Mouse (Mus musculus): ENCODE results near the gene Polg2.
"Not testable (repeated sequence)": the region's sequence is repeated elsewhere in the genome, so short reads cannot be mapped to it uniquely, and the experiment has no call there.

The Polg2 gene

DNA sequence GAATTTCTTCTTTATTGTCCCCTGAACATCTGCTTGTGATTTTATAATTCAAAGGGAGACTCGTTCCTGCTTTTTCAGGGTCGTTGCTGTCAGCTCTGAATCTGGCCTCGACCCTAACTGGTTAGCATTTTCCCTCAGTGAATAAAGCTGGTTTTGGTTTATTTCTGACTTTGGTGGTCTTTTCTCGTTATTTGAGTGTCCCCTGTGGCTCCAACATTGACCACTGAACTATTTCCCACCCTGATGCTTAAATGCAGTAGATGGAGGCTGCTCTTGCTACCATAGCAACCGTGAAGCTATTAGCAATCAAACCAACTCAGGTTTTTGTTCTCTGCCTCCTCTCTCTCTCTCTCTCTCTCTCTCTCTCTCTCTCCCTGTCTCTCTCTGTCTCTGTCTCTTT lies 51.4 kb downstream of the Polg2 start:
- DNase-seq (ENCODE audit: low read depth, low spot score), result no peak

GRCm38 (mm10) chr11:106724916-106725235 lies 54.5 kb downstream of the Polg2 start:
- not testable (repeated sequence) for DNase-seq (ENCODE audit: low read depth, low spot score)

DNA sequence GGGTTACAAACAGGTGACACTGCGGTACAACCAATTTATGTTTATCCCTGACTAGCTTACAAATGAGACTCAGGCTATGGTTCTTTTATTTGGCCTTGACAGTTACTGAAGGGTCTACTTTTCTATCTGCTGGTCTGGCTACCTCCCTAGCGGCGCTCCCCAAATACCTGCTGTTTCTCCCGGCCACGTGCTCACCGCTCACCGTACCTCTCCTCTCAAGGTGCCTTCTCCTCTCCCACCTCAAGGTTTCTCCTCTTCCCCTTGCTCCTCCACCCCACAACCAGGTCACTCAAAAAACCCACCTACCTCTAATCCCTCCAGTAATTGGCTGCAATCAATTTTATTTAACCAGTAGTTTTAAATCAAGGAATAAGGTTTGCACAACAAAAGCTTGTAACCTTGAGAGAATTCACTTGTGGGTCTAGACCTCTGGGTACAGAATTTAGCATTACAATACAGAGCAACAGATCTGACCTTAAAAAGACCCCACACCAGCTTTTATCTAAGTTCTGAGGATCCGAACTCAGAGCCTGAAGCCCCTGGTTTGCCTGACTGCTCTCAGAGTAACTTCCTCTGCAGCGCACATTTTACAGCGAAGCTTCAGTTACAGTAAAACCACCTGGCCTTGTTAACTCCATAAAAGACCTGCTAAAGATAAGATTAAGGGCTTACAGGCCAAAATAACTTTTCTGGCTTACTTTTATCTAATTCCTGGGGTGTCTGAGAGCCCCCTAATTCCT lies 55.0 kb downstream of the Polg2 start:
- no peak for DNase-seq (ENCODE audit: low read depth, low spot score)

DNA sequence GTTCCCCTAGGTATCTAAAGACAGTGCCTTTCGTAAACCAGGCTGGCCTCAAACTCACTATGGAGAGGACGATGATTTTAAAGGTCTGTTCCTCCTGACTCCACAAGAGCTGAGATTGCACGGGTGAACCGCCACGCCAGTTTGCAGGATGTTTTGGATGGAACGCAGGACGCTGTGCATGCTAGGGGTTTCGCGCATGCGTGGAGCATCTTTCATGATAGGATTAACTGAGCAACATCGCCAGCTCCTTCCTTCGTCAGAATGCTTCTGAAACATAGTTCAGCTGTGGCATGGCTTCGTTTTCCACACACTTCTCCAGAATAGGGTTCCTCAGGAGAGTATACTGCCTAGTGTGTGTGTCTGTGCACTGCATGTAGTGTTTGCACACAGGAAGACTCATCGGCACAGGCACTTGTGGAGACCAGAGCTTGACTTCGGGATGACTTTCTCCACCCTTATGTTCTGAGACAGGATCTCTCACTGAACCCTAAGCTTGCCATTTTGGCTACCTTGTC lies 55.7 kb downstream of the Polg2 start:
- no peak for DNase-seq (ENCODE audit: low read depth, low spot score)

GRCm38 (mm10) chr11:106722831-106723361 lies 56.4 kb downstream of the Polg2 start:
- no peak for DNase-seq (ENCODE audit: low read depth, low spot score)

DNA sequence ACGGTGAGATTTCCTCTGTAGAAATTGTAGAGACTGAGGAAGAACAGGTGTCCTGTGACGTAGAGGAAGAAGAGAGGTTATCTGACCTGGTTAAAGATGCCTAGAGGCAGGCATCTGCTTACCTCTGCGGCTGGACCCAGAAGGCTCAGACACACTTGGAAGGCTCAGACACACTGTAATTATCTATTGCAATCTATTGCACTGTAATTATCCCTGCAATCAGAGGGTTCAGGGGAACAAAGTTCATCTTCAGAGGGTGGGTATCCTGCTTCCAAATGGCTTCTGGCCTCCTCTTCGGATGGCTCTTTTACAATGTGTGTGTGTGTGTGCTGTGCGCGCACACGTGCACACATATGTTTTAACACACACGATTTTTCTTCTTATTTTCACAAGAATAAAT lies 59.0 kb downstream of the Polg2 start:
- no peak for DNase-seq (ENCODE audit: low read depth, low spot score)
